Mouse (Mus musculus): ENCODE results near the gene Ngrn.

- TF ChIP-seq CTCF (IDR thresholded peaks at IDR 0.05) (peak; percentile 35), EP300 (IDR thresholded peaks at IDR 0.05) (no peak)
These were observed 40.5 kb downstream of the Ngrn start for GRCm38 (mm10) chr7:80301522-80301921.

Data from lung, postnatal 0 days (tissue).